Mouse (Mus musculus) lung, adult 2 months (tissue): ENCODE results near the gene Apoc4.

Experiments used
- CTCF ChIP-seq: fragments of 200-500 bp; IDR thresholded peaks from 2 replicates; pipeline ENCODE4 v1.5.1; 2011; ENCODE audit warnings: mild to moderate bottlenecking, low read length, control low read depth; ENCODE audit not compliant: insufficient read depth
- POLR2A ChIP-seq: fragments of 200-500 bp; IDR thresholded peaks from 2 replicates; pipeline ENCODE4 v1.6.1; 2011; ENCODE audit warnings: low read depth, mild to moderate bottlenecking, control low read depth, low read length, borderline replicate concordance; ENCODE audit errors: extremely low read depth

GRCm38 (mm10) chr7:19716822-19717221, 35.5 kb upstream of the Apoc4 start:
- TF ChIP-seq POLR2A (no peak), CTCF (no peak)
